Mouse (Mus musculus) CH12.LX (cell line): ENCODE data around the gene Tmem139. TPM values are rescaled to one million over a fixed set of nuclear protein-coding genes. Genes with fewer than 3 reads are reported as not detected.

ENCODE experiments used
- DNase-seq: peaks from one replicate; pipeline ENCODE4 v3.0.0-alpha.2; 2013; ENCODE audit errors: extremely low read depth
- H3K27ac ChIP-seq: 2 replicates; pipeline ENCODE4 v1.5.1; 2012; ENCODE audit warnings: low read depth, mild to moderate bottlenecking, control low read depth, moderate library complexity; ENCODE audit not compliant: insufficient read depth
- H3K27me3 ChIP-seq: replicated peaks from 2 replicates; pipeline ENCODE3; 2012; ENCODE audit warnings: inconsistent platforms
- H3K36me3 ChIP-seq, 2 experiments: replicated peaks in 1 of 2; 2 replicates each; pipeline versions ENCODE3 to v1.6.1; 2012; ENCODE audit warnings: inconsistent platforms in 1 of 2, low read length in 1 of 2, mild to moderate bottlenecking in 1 of 2, mixed read lengths in 1 of 2, moderate library complexity in 1 of 2; ENCODE audit not compliant: control insufficient read depth in 1 of 2, insufficient read depth in 1 of 2
- H3K4me1 ChIP-seq, 2 experiments: 2 replicates each; pipeline ENCODE4 v1.6.1; 2012; ENCODE audit warnings: inconsistent platforms in 1 of 2, moderate library complexity in 1 of 2; ENCODE audit not compliant: insufficient read depth in 2 of 2, control insufficient read depth in 1 of 2
- H3K4me2 ChIP-seq: 2 replicates; pipeline ENCODE4 v1.6.1; 2012; ENCODE audit warnings: low read depth, mild to moderate bottlenecking, control low read depth; ENCODE audit not compliant: poor library complexity, insufficient read depth, severe bottlenecking
- H3K4me3 ChIP-seq, 3 experiments: fragments of 150-350 bp in 1 of 3; sonication (generic) in 1 of 3; replicated peaks in 1 of 3; 2 replicates each; pipeline versions ENCODE3 to v1.5.1; 2011 to 2012; ENCODE audit warnings: low read depth in 2 of 3, low read length in 2 of 3, mild to moderate bottlenecking in 2 of 3, moderate library complexity in 2 of 3, control low read depth in 1 of 3, improper control_type of control experiment in 1 of 3, inconsistent platforms in 1 of 3, mixed read lengths in 1 of 3; ENCODE audit not compliant: poor library complexity in 1 of 3
- H3K79me2 ChIP-seq: replicated peaks from 2 replicates; pipeline ENCODE4 v1.6.1; 2012; ENCODE audit warnings: mild to moderate bottlenecking, moderate library complexity; ENCODE audit not compliant: control insufficient read depth, poor library complexity, insufficient read depth, severe bottlenecking; ENCODE audit errors: extremely low read depth
- H3K9ac ChIP-seq: 2 replicates; pipeline ENCODE4 v1.6.1; 2012; ENCODE audit warnings: low read depth, mild to moderate bottlenecking, control low read depth, moderate library complexity; ENCODE audit not compliant: insufficient read depth
- H3K9me3 ChIP-seq: replicated peaks from 2 replicates; pipeline ENCODE3; 2012; ENCODE audit warnings: low read length, inconsistent platforms, mixed read lengths
- CHD1 ChIP-seq: IDR thresholded peaks from 2 replicates; pipeline ENCODE4 v1.6.1; 2012; ENCODE audit warnings: low read depth, low read length, improper control_type of control experiment, inconsistent platforms
- CHD2 ChIP-seq: IDR thresholded peaks from 2 replicates; pipeline ENCODE4 v1.6.1; 2011; ENCODE audit warnings: low read length, improper control_type of control experiment
- CTCF ChIP-seq, 2 experiments: IDR thresholded peaks in 1 of 2; conservative IDR thresholded peaks in 1 of 2; 2 replicates each; pipeline ENCODE4 v1.5.1; 2011 to 2012; ENCODE audit warnings: low read depth in 2 of 2, low read length in 2 of 2, improper control_type of control experiment in 1 of 2, inconsistent platforms in 1 of 2, mild to moderate bottlenecking in 1 of 2, moderate library complexity in 1 of 2
- ELF1 ChIP-seq: IDR thresholded peaks from 2 replicates; pipeline ENCODE4 v1.6.1; 2014; ENCODE audit warnings: low read depth, mild to moderate bottlenecking, inconsistent platforms, low read length, improper control_type of control experiment
- EP300 ChIP-seq: IDR thresholded peaks from 2 replicates; pipeline ENCODE4 v1.6.1; 2011; ENCODE audit warnings: low read length, improper control_type of control experiment
- ETS1 ChIP-seq: conservative IDR thresholded peaks from 2 replicates; pipeline ENCODE4 v1.6.1; 2012; ENCODE audit warnings: low read depth, mild to moderate bottlenecking, inconsistent platforms, low read length, improper control_type of control experiment, moderate library complexity
- GABPA ChIP-seq: IDR thresholded peaks from 2 replicates; pipeline ENCODE4 v1.6.1; 2012; ENCODE audit warnings: low read depth, low read length, improper control_type of control experiment, inconsistent platforms; ENCODE audit not compliant: insufficient replicate concordance
- IRF4 ChIP-seq: IDR thresholded peaks from 2 replicates; pipeline ENCODE4 v1.6.1; 2014; ENCODE audit warnings: low read depth, mild to moderate bottlenecking, inconsistent platforms, low read length, improper control_type of control experiment
- KAT2A ChIP-seq: IDR thresholded peaks from 2 replicates; pipeline ENCODE4 v1.6.1; 2012; ENCODE audit warnings: low read length, improper control_type of control experiment, inconsistent platforms; ENCODE audit not compliant: insufficient replicate concordance
- MAFK ChIP-seq: IDR thresholded peaks from 2 replicates; pipeline ENCODE4 v1.6.1; 2011; ENCODE audit warnings: low read length, improper control_type of control experiment; ENCODE audit not compliant: insufficient replicate concordance
- MAZ ChIP-seq: IDR thresholded peaks from 2 replicates; pipeline ENCODE4 v1.6.1; 2012; ENCODE audit warnings: low read depth, mild to moderate bottlenecking, inconsistent platforms, low read length, improper control_type of control experiment, moderate library complexity
- MEF2A ChIP-seq: IDR thresholded peaks from 2 replicates; pipeline ENCODE4 v1.6.1; 2014; ENCODE audit warnings: low read depth, mild to moderate bottlenecking, inconsistent platforms, low read length, improper control_type of control experiment, borderline replicate concordance
- NELFE ChIP-seq: IDR thresholded peaks from 2 replicates; pipeline ENCODE4 v1.6.1; 2011; ENCODE audit warnings: low read depth, low read length, improper control_type of control experiment
- PAX5 ChIP-seq: IDR thresholded peaks from 2 replicates; pipeline ENCODE4 v1.6.1; 2012; ENCODE audit warnings: low read length, inconsistent platforms, mixed read lengths
- POLR2A ChIP-seq: IDR thresholded peaks from 2 replicates; pipeline ENCODE4 v1.6.1; 2011; ENCODE audit warnings: low read depth, mild to moderate bottlenecking, improper control_type of control experiment, low read length
- POLR2AphosphoS2 ChIP-seq: IDR thresholded peaks from 2 replicates; pipeline ENCODE4 v1.6.1; 2011; ENCODE audit warnings: low read depth, low read length, improper control_type of control experiment
- RAD21 ChIP-seq: IDR thresholded peaks from 2 replicates; pipeline ENCODE4 v1.6.1; 2011; ENCODE audit warnings: low read depth, mild to moderate bottlenecking, low read length, improper control_type of control experiment, moderate library complexity
- RCOR1 ChIP-seq: conservative IDR thresholded peaks from 2 replicates; pipeline ENCODE4 v1.6.1; 2012; ENCODE audit warnings: low read depth, mild to moderate bottlenecking, inconsistent platforms, low read length, improper control_type of control experiment
- SIN3A ChIP-seq: IDR thresholded peaks from 2 replicates; pipeline ENCODE4 v1.6.1; 2012; ENCODE audit warnings: low read length, improper control_type of control experiment, inconsistent platforms
- SMC3 ChIP-seq: IDR thresholded peaks from 2 replicates; pipeline ENCODE4 v1.6.1; 2011; ENCODE audit warnings: low read depth, low read length, improper control_type of control experiment
- TCF12 ChIP-seq: IDR thresholded peaks from 2 replicates; pipeline ENCODE4 v1.6.1; 2014; ENCODE audit warnings: low read depth, mild to moderate bottlenecking, inconsistent platforms, low read length, improper control_type of control experiment
- USF1 ChIP-seq: IDR thresholded peaks from 2 replicates; pipeline ENCODE4 v1.6.1; 2014; ENCODE audit warnings: low read depth, mild to moderate bottlenecking, inconsistent platforms, low read length, improper control_type of control experiment
- USF2 ChIP-seq: conservative IDR thresholded peaks from 2 replicates; pipeline ENCODE4 v1.6.1; 2011; ENCODE audit warnings: low read depth, low read length, improper control_type of control experiment
- ZC3H11A ChIP-seq: IDR thresholded peaks from 2 replicates; pipeline ENCODE4 v1.6.1; 2012; ENCODE audit warnings: low read depth, mild to moderate bottlenecking, inconsistent platforms, low read length, improper control_type of control experiment
- ZKSCAN1 ChIP-seq: IDR thresholded peaks from 2 replicates; pipeline ENCODE4 v1.6.1; 2012; ENCODE audit warnings: low read depth, inconsistent platforms, low read length, improper control_type of control experiment, borderline replicate concordance
- ZMIZ1 ChIP-seq: IDR thresholded peaks from 2 replicates; pipeline ENCODE4 v1.6.1; 2012; ENCODE audit warnings: low read depth, mild to moderate bottlenecking, inconsistent platforms, low read length, improper control_type of control experiment
- ZNF384 ChIP-seq: IDR thresholded peaks from 2 replicates; pipeline ENCODE4 v1.6.1; 2012; ENCODE audit warnings: low read depth, low read length, improper control_type of control experiment, inconsistent platforms
- dilution Hi-C: fragments of 300-500 bp; cut with MboI; formaldehyde crosslinking; loops from 2 replicates; pipeline ENCODE4 v1.14.3; 2020; ENCODE audit warnings: low sequenced_read_pairs; ENCODE audit not compliant: extremely low pct_unique_long_range_greater_than_20kb, extremely low pct_ligation_motif_present
- in situ Hi-C: fragments of 300-500 bp; cut with MboI; formaldehyde crosslinking; loops from 3 replicates; pipeline ENCODE4 v1.14.3; 2019; ENCODE audit warnings: low sequenced_read_pairs, low pct_ligation_motif_present, low pct_unique_long_range_greater_than_20kb, mixed read lengths
- polyA plus RNA-seq: library from polyadenylated mRNA; unstranded; fragments of >175 nt; gene quantifications from 2 replicates; pipeline ENCODE4 v1.2.1, GENCODE M21; 2012; ENCODE audit warnings: low read depth; ENCODE audit not compliant: insufficient read length
- total RNA-seq, 2 experiments: library from RNA; depleted of rRNA; stranded (reverse); fragments of 300-350 nt in 1 of 2; fragments of >200 nt in 1 of 2; gene quantifications; 2 replicates each; pipeline ENCODE4 v1.2.3; 2012 to 2014

Gene Tmem139
- total and polyA plus RNA-seq, 3 experiments = 0.20 TPM; not detected in 2

GRCm38 (mm10) chr6:42253103-42253502 lies 8.7 kb upstream of the Tmem139 start:
- dilution Hi-C loops = no loop called here
- peaks cover 0 to 2% of the 10 kb centered on the region in 2 experiments; a peak in 1 of 4 replicates for H3K4me1 ChIP-seq
- TF ChIP-seq IRF4 = no peak
- TF ChIP-seq POLR2AphosphoS2 = no peak
- no peak for TF ChIP-seq NELFE
- TF ChIP-seq EP300 = no peak
- TF ChIP-seq RCOR1 = no peak
- TF ChIP-seq MEF2A = no peak
- TF ChIP-seq ZMIZ1 = no peak
- no peak for TF ChIP-seq PAX5
- TF ChIP-seq ZKSCAN1 = no peak
- no peak for TF ChIP-seq GABPA
- TF ChIP-seq POLR2A = no peak
- TF ChIP-seq ELF1 = no peak
- TF ChIP-seq USF2 = no peak
- no peak for TF ChIP-seq MAZ
- no peak for TF ChIP-seq KAT2A
- TF ChIP-seq SMC3 = no peak
- no peak for TF ChIP-seq RAD21
- TF ChIP-seq, all 38 proteins: peak for 0

GRCm38 (mm10) chr6:42257303-42257863 lies 4.4 kb upstream of the Tmem139 start:
- Histone ChIP-seq H3K9ac (no peak overlapping the region), H3K79me2 (no peaks in the 10 kb centered on the region), H3K27ac (no peak overlapping the region), H3K4me2 (no peak overlapping the region), H3K9me3 (no peaks in the 10 kb centered on the region), H3K4me1 (peaks cover 0 to 2% of the 10 kb centered on the region in 2 experiments; a peak in 1 of 4 replicates), H3K27me3 (no peaks in the 10 kb centered on the region), H3K4me3 (no peak overlapping the region), H3K36me3 (no peaks in the 10 kb centered on the region)
- dilution Hi-C loops = no loop called here
- TF ChIP-seq ZC3H11A = no peak
- TF ChIP-seq ZNF384 = no peak
- peak; percentile 84 for TF ChIP-seq SMC3
- no peak for TF ChIP-seq GABPA
- no peak for TF ChIP-seq MAZ
- no peak for TF ChIP-seq POLR2A
- peak; percentile 55 for TF ChIP-seq RAD21
- no peak for TF ChIP-seq MAFK
- TF ChIP-seq TCF12 = no peak
- TF ChIP-seq CHD1 = no peak
- no peak for TF ChIP-seq SIN3A
- no peak for TF ChIP-seq CHD2
- TF ChIP-seq USF1 = no peak
- TF ChIP-seq POLR2AphosphoS2 = no peak
- TF ChIP-seq CTCF (conservative IDR thresholded peaks at IDR 0.05 in 1 of 2, IDR thresholded peaks at IDR 0.05 in 1 of 2; ENCODE audit: low read depth in 2 of 2, low read length in 2 of 2) = peak; percentile 18 to 79; a peak in 2 of 4 replicates
- TF ChIP-seq ETS1 = no peak
- peak; percentile 23; the same call in 1 of the 2 replicates for TF ChIP-seq IRF4
- DNase-seq = peak; percentile 59
- in situ Hi-C loops = no loop called here

More at GRCm38 (mm10) chr6:42253103-42253502, 8.7 kb upstream of the Tmem139 start:
- H3K79me2 ChIP-seq = no peaks in the 10 kb centered on the region
- in situ Hi-C loops = no loop called here
- H3K9me3 ChIP-seq = no peaks in the 10 kb centered on the region
- no peaks in the 10 kb centered on the region for H3K27me3 ChIP-seq
- H3K4me3 ChIP-seq = no peak overlapping the region
- H3K9ac ChIP-seq = no peak overlapping the region
- H3K4me2 ChIP-seq = no peak overlapping the region
- no peaks in the 10 kb centered on the region for H3K36me3 ChIP-seq
- H3K27ac ChIP-seq = no peak overlapping the region
- DNase-seq = no peak
